Mouse (Mus musculus) bone marrow, adult 2 months (tissue): Measurements from ENCODE around the gene Sox6.

Experiments used
- CTCF ChIP-seq: fragments of 200-500 bp; IDR thresholded peaks from 2 replicates; pipeline ENCODE4 v1.5.1; 2011; ENCODE audit warnings: low read length, control low read depth; ENCODE audit not compliant: control insufficient read depth, insufficient read depth
- POLR2A ChIP-seq: fragments of 200-500 bp; IDR thresholded peaks from 2 replicates; pipeline ENCODE4 v1.6.1; 2011; ENCODE audit warnings: low read depth, mild to moderate bottlenecking, control low read depth, low read length, borderline replicate concordance; ENCODE audit not compliant: control insufficient read depth

DNA sequence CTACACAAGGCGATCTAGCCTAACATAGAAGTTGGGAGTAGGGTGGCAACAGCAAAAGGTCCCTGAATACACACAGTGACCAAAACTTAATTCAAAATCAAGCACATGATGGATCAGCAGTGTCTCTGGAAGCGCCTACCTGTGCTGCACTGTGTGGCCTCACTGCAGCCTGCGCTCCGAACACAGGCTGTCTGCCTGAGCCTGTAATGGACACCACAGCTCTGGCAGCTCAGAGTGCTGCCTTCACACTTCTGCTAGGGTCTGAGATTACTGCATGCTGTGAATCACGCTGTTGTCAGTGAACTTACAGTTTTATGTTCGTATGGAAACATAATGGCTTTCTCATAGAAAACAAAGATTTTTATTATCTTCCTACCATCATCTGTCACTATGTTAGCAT, 532.2 kb downstream of the Sox6 start:
- no peak for TF ChIP-seq CTCF
- TF ChIP-seq POLR2A = no peak
